Mouse (Mus musculus) olfactory bulb, adult 2 months (tissue): ENCODE measurements around the gene Trappc13.

ENCODE experiments used
- CTCF ChIP-seq: fragments of 200-500 bp; IDR thresholded peaks from 2 replicates; pipeline ENCODE4 v1.5.1; 2012; ENCODE audit warnings: low read depth, mild to moderate bottlenecking, low read length, moderate library complexity; ENCODE audit not compliant: insufficient read depth
- POLR2A ChIP-seq: fragments of 200-500 bp; IDR thresholded peaks from 2 replicates; pipeline ENCODE4 v1.6.1; 2012; ENCODE audit warnings: mild to moderate bottlenecking, low read depth, low read length, moderate library complexity; ENCODE audit not compliant: insufficient read depth

GRCm38 (mm10) chr13:104134510-104135085 lies 43.7 kb downstream of the Trappc13 start:
- no peak for TF ChIP-seq CTCF
- TF ChIP-seq POLR2A, result no peak
